Mouse (Mus musculus) C2C12 (cell line): ENCODE measurements around the gene Gm49395.

ENCODE experiments used
- CEBPB ChIP-seq: IDR thresholded peaks from one replicate; pipeline ENCODE4 v1.6.1; 2011; ENCODE audit warnings: low read depth, mild to moderate bottlenecking, control low read depth, moderate library complexity
- MAX ChIP-seq: IDR thresholded peaks from one replicate; pipeline ENCODE4 v1.6.1; 2011; ENCODE audit warnings: mild to moderate bottlenecking, control low read depth
- USF1 ChIP-seq: IDR thresholded peaks from one replicate; pipeline ENCODE4 v1.6.1; 2011; ENCODE audit warnings: low read depth, mild to moderate bottlenecking, control low read depth, moderate library complexity

DNA sequence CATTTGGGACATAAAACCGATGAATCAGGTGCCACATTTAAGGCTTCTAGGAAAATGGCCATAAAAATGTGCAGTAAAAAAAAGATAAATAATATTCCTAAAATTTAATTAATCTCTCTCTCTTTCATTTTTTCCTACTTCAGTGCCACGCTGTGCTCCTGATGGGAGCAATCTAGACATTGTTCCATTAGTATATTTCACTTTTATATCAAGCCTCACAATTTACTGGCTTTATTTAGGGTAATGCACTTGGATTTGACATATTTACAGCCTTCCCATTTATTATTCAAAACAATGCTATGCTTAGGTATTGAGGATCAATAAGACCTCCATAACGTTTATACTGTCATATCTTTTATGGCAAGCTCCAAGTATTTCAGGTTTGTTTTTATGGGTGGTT, 76.3 kb downstream of the Gm49395 start:
- TF ChIP-seq USF1 (no peak), CEBPB (no peak), MAX (no peak)
